Mouse (Mus musculus): ENCODE measurements around the gene Scaper. TPM values are rescaled to one million over a fixed set of nuclear protein-coding genes. Genes with fewer than 3 reads are reported as not detected.

The Scaper gene
- polyA plus RNA-seq, 1 experiment, result 2.6 TPM

DNA sequence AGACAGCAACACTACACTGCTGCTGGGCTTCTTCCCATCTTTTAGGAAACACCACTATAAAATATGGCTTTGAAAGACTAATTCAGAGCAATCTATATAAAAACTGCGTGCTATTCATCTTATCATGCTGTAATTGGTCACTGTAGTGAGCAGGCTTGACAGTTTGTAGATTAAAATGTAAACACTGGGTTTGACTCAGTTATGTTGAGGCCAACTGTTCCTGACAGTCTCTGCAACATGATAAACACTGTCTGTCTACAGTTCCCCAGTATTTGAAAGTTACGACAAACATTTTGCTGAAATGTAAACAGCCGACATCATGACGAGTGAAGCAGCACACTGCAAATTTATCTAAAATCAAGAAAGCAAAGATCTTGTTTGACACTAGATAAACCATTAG is 225.9 kb downstream of the Scaper start:
- H3K4me1 ChIP-seq (ENCODE audit: control insufficient read depth, insufficient read depth, insufficient read length, low read length), result no peaks in the 10 kb centered on the region
- no peak overlapping the region for H3K4me3 ChIP-seq (ENCODE audit: low read depth, low read length)
- WGBS, result 65% methylated on average over 4 of the region's 4 CpGs
- no peak overlapping the region for H3K27ac ChIP-seq (ENCODE audit: insufficient read depth, low read depth, low read length)
- TF ChIP-seq CTCF (IDR thresholded peaks at IDR 0.05; ENCODE audit: extremely low read depth, insufficient read length, insufficient replicate concordance, low read depth, low read length) (no peak), POLR2A (IDR thresholded peaks at IDR 0.05; ENCODE audit: low read depth, low read length) (no peak)
- no peaks in the 10 kb centered on the region for H3K36me3 ChIP-seq (ENCODE audit: control insufficient read depth, insufficient read depth, low read length)
- H3K27me3 ChIP-seq (ENCODE audit: control insufficient read depth, insufficient read depth, low read length), result no peaks in the 10 kb centered on the region

DNA sequence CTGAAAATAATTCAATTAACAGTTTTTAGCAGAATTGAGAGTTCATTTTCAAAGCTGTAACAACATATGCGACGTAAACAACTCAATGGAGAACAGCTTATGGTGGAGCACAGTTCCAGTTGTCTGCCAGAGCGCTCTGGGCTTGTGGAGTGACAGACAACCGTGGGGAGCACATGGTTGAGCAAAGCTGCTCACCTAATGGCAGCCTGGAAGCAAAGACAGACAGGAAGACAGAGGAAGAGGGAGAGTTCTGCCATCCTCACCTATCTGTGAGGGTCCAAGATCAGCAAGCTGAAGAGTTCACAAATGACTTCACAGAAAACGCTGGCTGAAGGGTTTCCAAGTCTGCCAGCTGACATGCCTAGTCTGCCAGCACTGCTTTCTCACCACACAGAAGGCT is 227.4 kb downstream of the Scaper start:
- Histone ChIP-seq H3K36me3 (ENCODE audit: control insufficient read depth, insufficient read depth, low read length) (no peaks in the 10 kb centered on the region), H3K4me1 (ENCODE audit: control insufficient read depth, insufficient read depth, insufficient read length, low read length) (no peaks in the 10 kb centered on the region), H3K4me3 (ENCODE audit: low read depth, low read length) (no peak overlapping the region), H3K27me3 (ENCODE audit: control insufficient read depth, insufficient read depth, low read length) (no peaks in the 10 kb centered on the region), H3K27ac (ENCODE audit: insufficient read depth, low read depth, low read length) (no peak overlapping the region)
- WGBS, result 90% methylated on average over 5 of the region's 5 CpGs
- TF ChIP-seq POLR2A (IDR thresholded peaks at IDR 0.05; ENCODE audit: low read depth, low read length), result no peak
- no peak for TF ChIP-seq CTCF (IDR thresholded peaks at IDR 0.05; ENCODE audit: extremely low read depth, insufficient read length, insufficient replicate concordance, low read depth, low read length)

DNA sequence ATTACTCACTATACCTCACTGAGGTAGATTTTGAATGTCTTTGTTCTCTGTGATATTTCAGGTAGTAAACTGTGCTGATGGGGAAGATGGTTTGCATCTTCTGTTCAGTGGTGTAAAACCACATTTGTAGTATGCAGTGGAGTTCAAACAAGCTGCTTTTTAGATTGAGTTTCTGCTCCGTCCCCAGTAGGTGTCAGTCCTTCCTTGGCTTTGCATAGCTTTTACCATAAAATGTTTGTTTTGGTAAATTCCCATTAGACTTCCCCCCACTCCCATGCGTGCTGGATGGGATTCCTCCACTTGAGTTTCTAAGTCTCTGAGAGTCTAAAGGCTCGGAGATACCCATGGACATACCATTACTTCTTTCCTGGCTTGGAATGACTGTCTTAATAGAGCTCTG is 231.3 kb downstream of the Scaper start:
- TF ChIP-seq CTCF (IDR thresholded peaks at IDR 0.05; ENCODE audit: extremely low read depth, insufficient read length, insufficient replicate concordance, low read depth, low read length), result no peak
- no peak for TF ChIP-seq POLR2A (IDR thresholded peaks at IDR 0.05; ENCODE audit: low read depth, low read length)
- Histone ChIP-seq H3K36me3 (ENCODE audit: control insufficient read depth, insufficient read depth, low read length) (no peaks in the 10 kb centered on the region), H3K27me3 (ENCODE audit: control insufficient read depth, insufficient read depth, low read length) (no peaks in the 10 kb centered on the region), H3K4me3 (ENCODE audit: low read depth, low read length) (no peak overlapping the region), H3K27ac (ENCODE audit: insufficient read depth, low read depth, low read length) (no peak overlapping the region), H3K4me1 (ENCODE audit: control insufficient read depth, insufficient read depth, insufficient read length, low read length) (no peaks in the 10 kb centered on the region)
- WGBS, result 74% methylated on average over 3 of the region's 3 CpGs

GRCm38 (mm10) chr9:55695307-55695706 is 242.6 kb downstream of the Scaper start:
- Histone ChIP-seq H3K4me1 (ENCODE audit: control insufficient read depth, insufficient read depth, insufficient read length, low read length) (no peaks in the 10 kb centered on the region), H3K27ac (ENCODE audit: insufficient read depth, low read depth, low read length) (no peak overlapping the region), H3K4me3 (ENCODE audit: low read depth, low read length) (no peak overlapping the region), H3K27me3 (ENCODE audit: control insufficient read depth, insufficient read depth, low read length) (no peaks in the 10 kb centered on the region), H3K36me3 (ENCODE audit: control insufficient read depth, insufficient read depth, low read length) (no peaks in the 10 kb centered on the region)
- 12% methylated on average over 1 of the region's 1 CpGs for WGBS
- TF ChIP-seq CTCF (IDR thresholded peaks at IDR 0.05; ENCODE audit: extremely low read depth, insufficient read length, insufficient replicate concordance, low read depth, low read length) (no peak), POLR2A (IDR thresholded peaks at IDR 0.05; ENCODE audit: low read depth, low read length) (no peak)

GRCm38 (mm10) chr9:55677099-55677498 is 260.8 kb downstream of the Scaper start:
- Histone ChIP-seq H3K27ac (ENCODE audit: insufficient read depth, low read depth, low read length) (no peak overlapping the region), H3K36me3 (ENCODE audit: control insufficient read depth, insufficient read depth, low read length) (no peaks in the 10 kb centered on the region), H3K4me1 (ENCODE audit: control insufficient read depth, insufficient read depth, insufficient read length, low read length) (no peaks in the 10 kb centered on the region), H3K4me3 (ENCODE audit: low read depth, low read length) (no peak overlapping the region), H3K27me3 (ENCODE audit: control insufficient read depth, insufficient read depth, low read length) (no peaks in the 10 kb centered on the region)
- TF ChIP-seq POLR2A (IDR thresholded peaks at IDR 0.05; ENCODE audit: low read depth, low read length), result no peak
- no peak for TF ChIP-seq CTCF (IDR thresholded peaks at IDR 0.05; ENCODE audit: extremely low read depth, insufficient read length, insufficient replicate concordance, low read depth, low read length)

GRCm38 (mm10) chr9:55646444-55646843 is 291.5 kb downstream of the Scaper start:
- Histone ChIP-seq H3K27me3 (ENCODE audit: control insufficient read depth, insufficient read depth, low read length) (no peaks in the 10 kb centered on the region), H3K4me1 (ENCODE audit: control insufficient read depth, insufficient read depth, insufficient read length, low read length) (no peaks in the 10 kb centered on the region), H3K27ac (ENCODE audit: insufficient read depth, low read depth, low read length) (no peak overlapping the region), H3K4me3 (ENCODE audit: low read depth, low read length) (no peak overlapping the region), H3K36me3 (ENCODE audit: control insufficient read depth, insufficient read depth, low read length) (no peaks in the 10 kb centered on the region)
- WGBS, result 98% methylated on average over 2 of the region's 2 CpGs
- no peak for TF ChIP-seq POLR2A (IDR thresholded peaks at IDR 0.05; ENCODE audit: low read depth, low read length)
- no peak for TF ChIP-seq CTCF (IDR thresholded peaks at IDR 0.05; ENCODE audit: extremely low read depth, insufficient read length, insufficient replicate concordance, low read depth, low read length)

DNA sequence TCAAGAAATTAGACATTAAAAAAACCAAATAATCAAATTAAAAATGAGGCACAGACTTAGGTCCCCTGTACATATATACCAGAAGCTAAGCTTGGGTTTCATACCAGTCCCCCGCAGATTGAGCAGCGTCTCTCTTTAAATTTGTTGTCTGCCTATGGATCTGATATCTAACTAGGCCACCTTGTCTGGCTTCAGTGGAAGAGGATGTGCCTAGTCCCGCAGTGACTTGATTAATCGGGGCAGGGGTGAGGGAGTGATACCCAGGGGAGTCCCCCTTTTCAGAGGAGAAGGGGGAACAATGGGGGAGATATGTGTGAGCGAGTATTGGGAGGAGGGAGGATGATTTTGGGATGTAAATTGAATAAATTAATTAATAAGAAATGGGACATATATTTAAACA is 310.9 kb downstream of the Scaper start:
- WGBS, result 86% methylated on average over 5 of the region's 5 CpGs

GRCm38 (mm10) chr9:55614711-55615110 is 323.2 kb downstream of the Scaper start:
- H3K36me3 ChIP-seq (ENCODE audit: control insufficient read depth, insufficient read depth, low read length), result no peaks in the 10 kb centered on the region
- 77% methylated on average over 3 of the region's 3 CpGs for WGBS
- TF ChIP-seq POLR2A (IDR thresholded peaks at IDR 0.05; ENCODE audit: low read depth, low read length) (no peak), CTCF (IDR thresholded peaks at IDR 0.05; ENCODE audit: extremely low read depth, insufficient read length, insufficient replicate concordance, low read depth, low read length) (no peak)
- H3K27me3 ChIP-seq (ENCODE audit: control insufficient read depth, insufficient read depth, low read length), result no peaks in the 10 kb centered on the region
- no peak overlapping the region for H3K27ac ChIP-seq (ENCODE audit: insufficient read depth, low read depth, low read length)
- no peaks in the 10 kb centered on the region for H3K4me1 ChIP-seq (ENCODE audit: control insufficient read depth, insufficient read depth, insufficient read length, low read length)
- no peak overlapping the region for H3K4me3 ChIP-seq (ENCODE audit: low read depth, low read length)

More for the DNA sequence above, 310.9 kb downstream of the Scaper start:
- no peak overlapping the region for H3K27ac ChIP-seq (ENCODE audit: insufficient read depth, low read depth, low read length)
- H3K4me3 ChIP-seq (ENCODE audit: low read depth, low read length), result no peak overlapping the region
- no peak for TF ChIP-seq POLR2A (IDR thresholded peaks at IDR 0.05; ENCODE audit: low read depth, low read length)
- TF ChIP-seq CTCF (IDR thresholded peaks at IDR 0.05; ENCODE audit: extremely low read depth, insufficient read length, insufficient replicate concordance, low read depth, low read length), result no peak
- no peaks in the 10 kb centered on the region for H3K4me1 ChIP-seq (ENCODE audit: control insufficient read depth, insufficient read depth, insufficient read length, low read length)
- no peaks in the 10 kb centered on the region for H3K27me3 ChIP-seq (ENCODE audit: control insufficient read depth, insufficient read depth, low read length)
- H3K36me3 ChIP-seq (ENCODE audit: control insufficient read depth, insufficient read depth, low read length), result no peaks in the 10 kb centered on the region
